ENCODE assay signal across 13 mouse cellular contexts in the genomic region with DNA sequence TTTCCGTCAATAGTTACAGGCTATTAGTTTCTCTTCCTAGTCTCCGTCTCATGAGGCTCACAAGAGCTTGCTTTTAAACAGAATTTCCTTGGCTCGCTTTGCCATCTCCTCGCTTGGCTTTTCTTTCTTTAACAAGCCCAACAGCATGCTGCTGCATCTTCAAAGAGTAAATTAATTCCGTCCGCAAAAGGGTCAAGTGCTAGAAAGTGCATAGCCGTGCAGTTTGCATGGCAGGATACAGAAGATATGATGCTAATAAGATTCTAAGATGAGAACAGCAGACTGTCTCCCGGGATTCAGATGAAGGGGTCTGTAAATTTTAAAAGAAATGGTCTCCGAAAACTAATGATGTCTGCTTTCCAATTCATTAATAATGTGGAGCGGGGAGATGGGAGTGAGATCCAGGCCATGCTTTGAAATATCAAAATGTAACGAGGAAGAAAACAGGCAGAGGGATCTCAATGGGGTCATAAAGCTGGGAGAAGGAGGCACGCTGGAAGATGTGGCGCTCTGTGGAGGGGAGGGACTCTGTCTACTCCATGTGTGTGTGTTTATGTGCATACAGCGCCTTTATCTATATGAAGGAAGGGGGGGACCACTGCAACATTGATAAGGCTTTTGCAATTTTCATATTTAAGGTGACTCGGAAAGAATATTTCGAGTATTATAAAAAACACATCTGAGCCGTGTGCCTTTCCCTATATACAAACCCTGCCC.
A peak's percentile ranks its signal among the peaks of the same experiment; 100 is the strongest.
DNase-seq lines count a peak whose midpoint lies in the region; ATAC-seq and TF ChIP-seq lines count a peak whose summit lies in the region.
"Had no signal": no experiment of that assay in that cellular context is flagged by ENCODE, and none has a peak within 500 bp of the region (broad histone marks: within the 10 kb centered on the region; RNA-seq: fewer than 3 reads in every experiment).

No protein-coding gene starts in this region.

- H3K9me3 ChIP-seq in forebrain, embryonic 10.5 days: no peaks in the 10 kb centered on the region
- no peaks in the 10 kb centered on the region for H3K9me3 ChIP-seq in forebrain, embryonic 15.5 days
- no peaks in the 10 kb centered on the region for H3K9me3 ChIP-seq in limb, embryonic 13.5 days
- no peaks in the 10 kb centered on the region for H3K9me3 ChIP-seq in midbrain, postnatal 0 days (ENCODE audit: low read length)
- H3K9me3 ChIP-seq: embryonic facial prominence, embryonic 10.5 days had no signal

- DNase-seq in forebrain, embryonic 10.5 days (ENCODE audit: extremely low spot score, low spot score): no peak
- DNase-seq in midbrain, postnatal 0 days (ENCODE audit: low spot score): peak; percentile 35
- no peak for DNase-seq in thymus, adult 2 months
- DNase-seq: cerebellum, adult 2 months; gastrocnemius, postnatal 36 days had no signal

- ATAC-seq in forebrain, embryonic 15.5 days (replicated peaks): no peak
- ATAC-seq in limb, embryonic 13.5 days (ENCODE audit: low FRiP score, low read depth): no peak
- ATAC-seq in midbrain, postnatal 0 days (ENCODE audit: low FRiP score): peak; percentile 56; the same call in 1 of the 2 replicates
- ATAC-seq in inflammation-experienced regulatory T-cells, adult 6 months: no peak
- ATAC-seq in frontal cortex, adult (ENCODE audit: low TSS enrichment): no peak
- ATAC-seq: CD4-positive, CD25-positive, alpha-beta regulatory T cell, adult 4 months; intestine, embryonic 16.5 days had no signal

- no peak for TF ChIP-seq CTCF in midbrain, postnatal 0 days (IDR thresholded peaks at IDR 0.05)
- TF ChIP-seq CTCF in thymus, adult 2 months (IDR thresholded peaks at IDR 0.05; ENCODE audit: borderline replicate concordance, control insufficient read depth, extremely low read depth, insufficient read depth, low read length, poor library complexity): no peak

- TF ChIP-seq POLR2A in thymus, adult 2 months (IDR thresholded peaks at IDR 0.05; ENCODE audit: control insufficient read depth, extremely low read depth, insufficient read depth, low read length, poor library complexity): no peak

- WGBS in forebrain, embryonic 10.5 days: 58% methylated on average over 17 of the region's 17 CpGs
- 21% methylated on average over 17 of the region's 17 CpGs for whole genome bisulfite sequencing in forebrain, embryonic 15.5 days
- 31% methylated on average over 17 of the region's 17 CpGs for WGBS in limb, embryonic 13.5 days
- 24% methylated on average over 17 of the region's 17 CpGs for WGBS in midbrain, postnatal 0 days
- 91% methylated on average over 17 of the region's 17 CpGs for WGBS in thymus, adult 2 months

- peak overlapping the region; percentile 82 for H3K27ac ChIP-seq in forebrain, embryonic 10.5 days
- no peak overlapping the region for H3K27ac ChIP-seq in forebrain, embryonic 15.5 days (replicated peaks)
- no peak overlapping the region for H3K27ac ChIP-seq in limb, embryonic 13.5 days
- peak overlapping the region; percentile 63 for H3K27ac ChIP-seq in midbrain, postnatal 0 days (ENCODE audit: low read depth, low read length)
- H3K27ac ChIP-seq in thymus, adult 2 months (ENCODE audit: control insufficient read depth, insufficient read depth, low read length): no peak overlapping the region
- H3K27ac ChIP-seq: liver, embryonic 14.5 days had no signal

- no peak overlapping the region; the same call in 1 of the 2 replicates for H3K4me3 ChIP-seq in forebrain, embryonic 10.5 days
- peak overlapping the region; percentile 2 for H3K4me3 ChIP-seq in forebrain, embryonic 15.5 days
- H3K4me3 ChIP-seq in limb, embryonic 13.5 days: no peak overlapping the region
- no peak overlapping the region for H3K4me3 ChIP-seq in midbrain, postnatal 0 days (ENCODE audit: low read depth, low read length)
- H3K4me3 ChIP-seq in thymus, adult 2 months (ENCODE audit: control insufficient read depth, insufficient read depth, low read length): no peak overlapping the region
- H3K4me3 ChIP-seq: embryonic facial prominence, embryonic 10.5 days had no signal

- peak overlapping the region; percentile 32 for H3K4me2 ChIP-seq in forebrain, embryonic 15.5 days (replicated peaks)
- H3K4me2 ChIP-seq in limb, embryonic 13.5 days (replicated peaks): peak overlapping the region; percentile 42
- H3K4me2 ChIP-seq in midbrain, postnatal 0 days (ENCODE audit: low read depth, low read length, poor library complexity, severe bottlenecking): peak overlapping the region; percentile 10; the same call in 1 of the 2 replicates

- H3K27me3 ChIP-seq in forebrain, embryonic 10.5 days (ENCODE audit: poor library complexity, severe bottlenecking): peaks cover 18% of the 10 kb centered on the region; the same call in 1 of the 2 replicates
- H3K27me3 ChIP-seq in forebrain, embryonic 15.5 days: no peaks in the 10 kb centered on the region
- no peaks in the 10 kb centered on the region for H3K27me3 ChIP-seq in limb, embryonic 13.5 days
- no peaks in the 10 kb centered on the region for H3K27me3 ChIP-seq in midbrain, postnatal 0 days (ENCODE audit: insufficient read depth, low read length)
- no peaks in the 10 kb centered on the region for H3K27me3 ChIP-seq in thymus, adult 2 months (ENCODE audit: control insufficient read depth, insufficient read depth, low read length)

- no peak overlapping the region for H3K9ac ChIP-seq in forebrain, embryonic 15.5 days (replicated peaks)
- H3K9ac ChIP-seq in limb, embryonic 13.5 days: no peak overlapping the region
- no peak overlapping the region for H3K9ac ChIP-seq in midbrain, postnatal 0 days (replicated peaks; ENCODE audit: low read length, poor library complexity, severe bottlenecking)
- H3K9ac ChIP-seq: liver, embryonic 14.5 days had no signal

- H3K36me3 ChIP-seq in forebrain, embryonic 10.5 days (replicated peaks): no peaks in the 10 kb centered on the region
- no peaks in the 10 kb centered on the region for H3K36me3 ChIP-seq in forebrain, embryonic 15.5 days
- H3K36me3 ChIP-seq in limb, embryonic 13.5 days: no peaks in the 10 kb centered on the region
- H3K36me3 ChIP-seq in midbrain, postnatal 0 days (ENCODE audit: insufficient read depth, low read length): no peaks in the 10 kb centered on the region
- H3K36me3 ChIP-seq in thymus, adult 2 months (ENCODE audit: control insufficient read depth, insufficient read depth, low read length): no peaks in the 10 kb centered on the region
- H3K36me3 ChIP-seq: embryonic facial prominence, embryonic 10.5 days had no signal

- peaks cover 53% of the 10 kb centered on the region for H3K4me1 ChIP-seq in forebrain, embryonic 10.5 days
- H3K4me1 ChIP-seq in forebrain, embryonic 15.5 days: peaks cover 22% of the 10 kb centered on the region
- peaks cover 33% of the 10 kb centered on the region for H3K4me1 ChIP-seq in limb, embryonic 13.5 days
- H3K4me1 ChIP-seq in midbrain, postnatal 0 days (ENCODE audit: insufficient read depth, low read length): peaks cover 3% of the 10 kb centered on the region; the same call in 1 of the 2 replicates
- no peaks in the 10 kb centered on the region for H3K4me1 ChIP-seq in thymus, adult 2 months (replicated peaks; ENCODE audit: control insufficient read depth, insufficient read depth, low read length)

Comparison
In these comparisons a context has a peak if more than half of its experiments do, and no peak if none do; other contexts are left out.
1. H3K27ac ChIP-seq: peak in forebrain, embryonic 10.5 days (single experiment) and midbrain, postnatal 0 days (single experiment); none in forebrain, embryonic 15.5 days (single experiment), limb, embryonic 13.5 days (single experiment) and thymus, adult 2 months (single experiment).
2. Peak in every context shown above with its lines, with median percentiles within 50 percentile points of each other: H3K4me2 ChIP-seq.